Mouse (Mus musculus) frontal cortex, postnatal 36 days (tissue): ENCODE results near the gene Isl2.

Experiments
- DNase-seq, 2 experiments: peaks; one replicate each; pipeline ENCODE4 v3.0.0; 2022; ENCODE audit warnings: low spot score in 2 of 2

Isl2 gene

GRCm38 (mm10) chr9:55538377-55538776 is at the start of gene Isl2:
Gene Isl2, plus strand, starts transcription at chr9:55538672.
- no peak for DNase-seq

GRCm38 (mm10) chr9:55507922-55508321 is 30.6 kb upstream of the Isl2 start:
- DNase-seq = no peak

- DNase-seq = no peak
Measured at GRCm38 (mm10) chr9:55508701-55509100, 29.8 kb upstream of the Isl2 start.

GRCm38 (mm10) chr9:55509731-55510130 is 28.7 kb upstream of the Isl2 start:
- no peak for DNase-seq

- no peak for DNase-seq
Measured at GRCm38 (mm10) chr9:55510651-55511235, 27.7 kb upstream of the Isl2 start.

GRCm38 (mm10) chr9:55511521-55511993 is 26.9 kb upstream of the Isl2 start:
- DNase-seq = no peak

- DNase-seq = peak; percentile 91 to 95
Measured at GRCm38 (mm10) chr9:55512027-55512543, 26.4 kb upstream of the Isl2 start, which contains the start of gene Etfa. Gene Etfa, minus strand, starts transcription at chr9:55512243.

GRCm38 (mm10) chr9:55525716-55526115 is 12.8 kb upstream of the Isl2 start:
- no peak for DNase-seq

- DNase-seq = peak; percentile 28 to 40
Measured at GRCm38 (mm10) chr9:55535907-55536306, 2.6 kb upstream of the Isl2 start.

- DNase-seq = no peak
Measured at GRCm38 (mm10) chr9:55539006-55539405, 534 bp downstream of the Isl2 start.

- peak; percentile 12 to 18 for DNase-seq
Measured at GRCm38 (mm10) chr9:55539661-55540390, 1.4 kb downstream of the Isl2 start.

- DNase-seq = peak; percentile 10 to 16
Measured at GRCm38 (mm10) chr9:55540391-55540770, 1.9 kb downstream of the Isl2 start.

- DNase-seq = peak in 1 of 2 experiments; percentile 11
Measured at GRCm38 (mm10) chr9:55540888-55541287, 2.4 kb downstream of the Isl2 start.

- peak; percentile 25 to 26 for DNase-seq
Measured at GRCm38 (mm10) chr9:55541681-55542365, 3.4 kb downstream of the Isl2 start.

GRCm38 (mm10) chr9:55542366-55543325 is 4.2 kb downstream of the Isl2 start:
- DNase-seq = no peak

GRCm38 (mm10) chr9:55543336-55543702 is 4.8 kb downstream of the Isl2 start:
- DNase-seq = no peak

GRCm38 (mm10) chr9:55543703-55544401 is 5.4 kb downstream of the Isl2 start:
- peak; percentile 59 to 63 for DNase-seq

- DNase-seq = peak; percentile 31 to 39
Measured at GRCm38 (mm10) chr9:55544861-55545555, 6.5 kb downstream of the Isl2 start.

- DNase-seq = peak; percentile 11 to 16
Measured at GRCm38 (mm10) chr9:55545556-55546175, 7.2 kb downstream of the Isl2 start.
